Mouse (Mus musculus): ENCODE results near the gene Suclg1.

Suclg1 gene

GRCm38 (mm10) chr6:73248237-73249048 lies at the start of gene Suclg1:
Gene Suclg1 (plus strand): TSS chr6:73248382.
- DNase-seq (ENCODE audit: low spot score), result peak; percentile 91

GRCm38 (mm10) chr6:73203724-73204123 lies 44.5 kb upstream of the Suclg1 start:
- no peak for DNase-seq (ENCODE audit: low spot score)

- no peak for DNase-seq (ENCODE audit: low spot score)
These were observed 43.2 kb upstream of the Suclg1 start for GRCm38 (mm10) chr6:73204937-73205336.

- no peak for DNase-seq (ENCODE audit: low spot score)
These were observed 38.6 kb upstream of the Suclg1 start for GRCm38 (mm10) chr6:73209598-73209997.

- no peak for DNase-seq (ENCODE audit: low spot score)
These were observed 37.7 kb upstream of the Suclg1 start for GRCm38 (mm10) chr6:73210445-73210972.

- no peak for DNase-seq (ENCODE audit: low spot score)
These were observed 37.1 kb upstream of the Suclg1 start for GRCm38 (mm10) chr6:73211036-73211435.

GRCm38 (mm10) chr6:73211602-73212001 lies 36.6 kb upstream of the Suclg1 start:
- no peak for DNase-seq (ENCODE audit: low spot score)

- DNase-seq (ENCODE audit: low spot score), result peak; percentile 93
These were observed 26.8 kb upstream of the Suclg1 start, which contains the start of gene Dnah6 for GRCm38 (mm10) chr6:73221189-73221957. Gene Dnah6 (minus strand): TSS chr6:73221651.

GRCm38 (mm10) chr6:73221958-73222735 lies 26.0 kb upstream of the Suclg1 start:
- DNase-seq (ENCODE audit: low spot score), result peak; percentile 35

- peak; percentile 74 for DNase-seq (ENCODE audit: low spot score)
These were observed 25.2 kb upstream of the Suclg1 start for GRCm38 (mm10) chr6:73222841-73223526.

- DNase-seq (ENCODE audit: low spot score), result peak; percentile 76
These were observed 20.6 kb upstream of the Suclg1 start for GRCm38 (mm10) chr6:73227376-73228158.

- peak; percentile 63 for DNase-seq (ENCODE audit: low spot score)
These were observed 19.8 kb upstream of the Suclg1 start for GRCm38 (mm10) chr6:73228408-73228807.

GRCm38 (mm10) chr6:73228881-73229280 lies 19.3 kb upstream of the Suclg1 start:
- DNase-seq (ENCODE audit: low spot score), result no peak

- no peak for DNase-seq (ENCODE audit: low spot score)
These were observed 16.0 kb upstream of the Suclg1 start for GRCm38 (mm10) chr6:73232152-73232584.

GRCm38 (mm10) chr6:73233202-73233726 lies 14.9 kb upstream of the Suclg1 start:
- no peak for DNase-seq (ENCODE audit: low spot score)

- no peak for DNase-seq (ENCODE audit: low spot score)
These were observed 13.8 kb upstream of the Suclg1 start for GRCm38 (mm10) chr6:73234302-73234900.

GRCm38 (mm10) chr6:73235650-73236049 lies 12.5 kb upstream of the Suclg1 start:
- no peak for DNase-seq (ENCODE audit: low spot score)

GRCm38 (mm10) chr6:73246821-73247220 lies 1.4 kb upstream of the Suclg1 start:
- DNase-seq (ENCODE audit: low spot score), result no peak

GRCm38 (mm10) chr6:73247452-73247851 lies 730 bp upstream of the Suclg1 start:
- DNase-seq (ENCODE audit: low spot score), result peak; percentile 72

GRCm38 (mm10) chr6:73249049-73249422 lies 854 bp downstream of the Suclg1 start:
- peak; percentile 16 for DNase-seq (ENCODE audit: low spot score)
